Mouse (Mus musculus) MEL (cell line): ENCODE measurements at regions not wholly inside any gene's neighbourhood (a gene's known extent, or its start where the extent isn't known, plus 50 kb on each side); places are given as distances from the start of the nearest gene placed in this dataset.

Experiments
- DNase-seq: peaks from one replicate; pipeline ENCODE4 v3.0.0; 2011; ENCODE audit warnings: low read depth, low spot score
- H3K27ac ChIP-seq: 2 replicates; pipeline ENCODE4 v1.5.1; 2012; ENCODE audit warnings: low read depth, mild to moderate bottlenecking, control low read depth, low read length, moderate library complexity; ENCODE audit not compliant: control insufficient read depth
- H3K27me3 ChIP-seq, 2 experiments: fragments of 150-350 bp in 1 of 2; sonication (generic) in 1 of 2; 2 replicates each; pipeline ENCODE4 v1.6.1; 2012; ENCODE audit warnings: low read length in 2 of 2, mild to moderate bottlenecking in 2 of 2, improper control_type of control experiment in 1 of 2, moderate library complexity in 1 of 2; ENCODE audit not compliant: insufficient read depth in 2 of 2, control insufficient read depth in 1 of 2
- H3K36me3 ChIP-seq, 2 experiments: 2 replicates each; pipeline ENCODE4 v1.6.1; 2012 to 2014; ENCODE audit warnings: low read length in 2 of 2, improper control_type of control experiment in 1 of 2, inconsistent platforms in 1 of 2, mild to moderate bottlenecking in 1 of 2; ENCODE audit not compliant: insufficient read depth in 2 of 2, control insufficient read depth in 1 of 2
- H3K4me1 ChIP-seq, 2 experiments: fragments of 150-350 bp in 1 of 2; sonication (generic) in 1 of 2; 2 replicates each; pipeline ENCODE4 v1.6.1; 2012; ENCODE audit warnings: low read length in 2 of 2, improper control_type of control experiment in 1 of 2, mild to moderate bottlenecking in 1 of 2; ENCODE audit not compliant: insufficient read depth in 2 of 2, control insufficient read depth in 1 of 2
- H3K4me3 ChIP-seq, 2 experiments: fragments of 150-350 bp in 1 of 2; sonication (generic) in 1 of 2; 2 replicates each; pipeline ENCODE4 v1.5.1; 2012; ENCODE audit warnings: low read depth in 2 of 2, low read length in 2 of 2, mild to moderate bottlenecking in 2 of 2, moderate library complexity in 2 of 2, control low read depth in 1 of 2, improper control_type of control experiment in 1 of 2; ENCODE audit not compliant: control insufficient read depth in 1 of 2, insufficient read depth in 1 of 2
- H3K79me2 ChIP-seq: 2 replicates; pipeline ENCODE4 v1.6.1; 2012; ENCODE audit warnings: mild to moderate bottlenecking, low read length, moderate library complexity; ENCODE audit not compliant: control insufficient read depth, poor library complexity, insufficient read depth
- H3K9ac ChIP-seq: 2 replicates; pipeline ENCODE4 v1.6.1; 2012; ENCODE audit warnings: low read depth, mild to moderate bottlenecking, control low read depth, low read length, moderate library complexity; ENCODE audit not compliant: control insufficient read depth, poor library complexity, severe bottlenecking
- H3K9me3 ChIP-seq: fragments of 150-350 bp; sonication (generic); replicated peaks from 2 replicates; pipeline ENCODE4 v1.6.1; 2012; ENCODE audit warnings: mild to moderate bottlenecking, low read length, improper control_type of control experiment, moderate library complexity; ENCODE audit not compliant: insufficient read depth
- CHD2 ChIP-seq: IDR thresholded peaks from 2 replicates; pipeline ENCODE4 v1.6.1; 2011; ENCODE audit warnings: low read length, improper control_type of control experiment
- E2F4 ChIP-seq: IDR thresholded peaks from 2 replicates; pipeline ENCODE4 v1.6.1; 2011; ENCODE audit warnings: low read depth, low read length, improper control_type of control experiment, borderline replicate concordance
- ETS1 ChIP-seq: IDR thresholded peaks from 2 replicates; pipeline ENCODE4 v1.6.1; 2012; ENCODE audit warnings: low read depth, mild to moderate bottlenecking, inconsistent platforms, low read length, improper control_type of control experiment, moderate library complexity
- GABPA ChIP-seq: IDR thresholded peaks from 2 replicates; pipeline ENCODE4 v1.6.1; 2012; ENCODE audit warnings: low read depth, mild to moderate bottlenecking, inconsistent platforms, low read length, improper control_type of control experiment, moderate library complexity
- GATA1 ChIP-seq: IDR thresholded peaks from 2 replicates; pipeline ENCODE4 v1.6.1; 2011; ENCODE audit warnings: low read depth, low read length, improper control_type of control experiment
- HCFC1 ChIP-seq: IDR thresholded peaks from 2 replicates; pipeline ENCODE4 v1.6.1; 2012; ENCODE audit warnings: low read depth, mild to moderate bottlenecking, inconsistent platforms, low read length, improper control_type of control experiment, moderate library complexity
- JUND ChIP-seq: IDR thresholded peaks from 2 replicates; pipeline ENCODE4 v1.6.1; 2011; ENCODE audit warnings: low read depth, mild to moderate bottlenecking, improper control_type of control experiment, low read length
- KAT2A ChIP-seq: conservative IDR thresholded peaks from 2 replicates; pipeline ENCODE4 v1.6.1; 2012; ENCODE audit warnings: low read depth, low read length, improper control_type of control experiment, inconsistent platforms
- MAZ ChIP-seq: IDR thresholded peaks from 2 replicates; pipeline ENCODE4 v1.6.1; 2012; ENCODE audit warnings: low read depth, mild to moderate bottlenecking, inconsistent platforms, low read length, improper control_type of control experiment
- MEF2A ChIP-seq: IDR thresholded peaks from 2 replicates; pipeline ENCODE4 v1.6.1; 2014; ENCODE audit warnings: low read depth, mild to moderate bottlenecking, inconsistent platforms, low read length, improper control_type of control experiment; ENCODE audit not compliant: poor library complexity, insufficient replicate concordance, severe bottlenecking; ENCODE audit errors: extremely low read depth
- MYC ChIP-seq: IDR thresholded peaks from 2 replicates; pipeline ENCODE4 v1.6.1; 2011; ENCODE audit warnings: low read depth, mild to moderate bottlenecking, low read length, improper control_type of control experiment, moderate library complexity
- NELFE ChIP-seq: IDR thresholded peaks from 2 replicates; pipeline ENCODE4 v1.6.1; 2011; ENCODE audit warnings: low read depth, low read length, improper control_type of control experiment
- POLR2A ChIP-seq, 2 experiments: IDR thresholded peaks; 2 replicates each; pipeline ENCODE4 v1.6.1; 2011 to 2012; ENCODE audit warnings: low read length in 2 of 2, mild to moderate bottlenecking in 2 of 2, control low read depth in 1 of 2, improper control_type of control experiment in 1 of 2, low read depth in 1 of 2, moderate library complexity in 1 of 2; ENCODE audit not compliant: control insufficient read depth in 1 of 2, insufficient read depth in 1 of 2, poor library complexity in 1 of 2
- POLR2AphosphoS5 ChIP-seq: IDR thresholded peaks from 2 replicates; pipeline ENCODE4 v1.6.1; 2012; ENCODE audit warnings: low read depth, borderline replicate concordance, mild to moderate bottlenecking, inconsistent platforms, low read length, moderate library complexity, mixed read lengths
- RAD21 ChIP-seq: IDR thresholded peaks from 2 replicates; pipeline ENCODE4 v1.6.1; 2011; ENCODE audit warnings: mild to moderate bottlenecking, low read depth, low read length, improper control_type of control experiment
- RCOR1 ChIP-seq: IDR thresholded peaks from 2 replicates; pipeline ENCODE4 v1.6.1; 2012; ENCODE audit warnings: low read depth, mild to moderate bottlenecking, inconsistent platforms, low read length, improper control_type of control experiment
- TAL1 ChIP-seq: IDR thresholded peaks from 2 replicates; pipeline ENCODE4 v1.6.1; 2012; ENCODE audit warnings: mild to moderate bottlenecking, inconsistent platforms, low read length, moderate library complexity, mixed read lengths
- UBTF ChIP-seq: IDR thresholded peaks from 2 replicates; pipeline ENCODE4 v1.6.1; 2012; ENCODE audit warnings: low read depth, mild to moderate bottlenecking, inconsistent platforms, low read length, improper control_type of control experiment, moderate library complexity, borderline replicate concordance; ENCODE audit not compliant: insufficient read depth
- USF1 ChIP-seq: IDR thresholded peaks from 2 replicates; pipeline ENCODE4 v1.6.1; 2014; ENCODE audit warnings: low read depth, mild to moderate bottlenecking, inconsistent platforms, low read length, improper control_type of control experiment, moderate library complexity
- ZC3H11A ChIP-seq: IDR thresholded peaks from 2 replicates; pipeline ENCODE4 v1.6.1; 2012; ENCODE audit warnings: low read depth, mild to moderate bottlenecking, inconsistent platforms, low read length, improper control_type of control experiment
- ZNF384 ChIP-seq: IDR thresholded peaks from 2 replicates; pipeline ENCODE4 v1.6.1; 2012; ENCODE audit warnings: low read depth, mild to moderate bottlenecking, inconsistent platforms, low read length, improper control_type of control experiment

DNA sequence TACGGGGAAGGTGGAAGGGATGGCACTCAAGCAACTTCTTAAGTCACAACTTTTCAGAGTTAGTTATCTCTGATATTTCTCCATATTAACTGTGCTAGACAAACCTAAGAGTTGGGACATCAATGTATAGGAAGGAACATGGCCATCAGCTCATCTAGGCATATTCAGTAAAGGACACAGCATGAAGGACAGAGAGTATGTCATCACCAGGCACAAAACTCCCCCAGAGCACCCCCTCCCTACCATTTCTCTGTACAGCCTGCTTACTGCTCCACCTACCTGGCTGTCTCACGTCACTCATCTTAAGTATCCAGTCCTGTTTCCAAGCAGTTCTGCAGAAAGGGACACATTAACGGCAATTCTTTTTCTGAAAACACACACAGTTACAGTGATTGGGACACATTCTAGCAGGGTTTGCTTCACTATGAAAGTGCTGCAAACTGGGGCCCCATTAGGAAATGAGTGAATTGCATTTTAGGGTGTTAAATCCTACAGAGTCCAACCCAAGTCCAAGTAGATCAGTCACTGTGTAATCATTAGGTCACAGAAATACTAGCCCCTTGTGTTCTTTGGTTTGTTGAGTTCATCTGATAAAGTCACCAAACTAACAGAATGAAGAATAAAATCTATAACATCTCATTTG lies 180.7 kb upstream of the Thbs1 start:
- Histone ChIP-seq H3K9ac (no peak overlapping the region), H3K27me3 (no peaks in the 10 kb centered on the region), H3K9me3 (no peaks in the 10 kb centered on the region), H3K36me3 (no peaks in the 10 kb centered on the region), H3K79me2 (no peaks in the 10 kb centered on the region), H3K4me1 (no peaks in the 10 kb centered on the region), H3K27ac (no peak overlapping the region), H3K4me3 (no peak overlapping the region)
- TF ChIP-seq POLR2A (IDR thresholded peaks at IDR 0.05; ENCODE audit: control insufficient read depth in 1 of 2, insufficient read depth in 1 of 2, low read depth in 1 of 2, low read length in 2 of 2, poor library complexity in 1 of 2) (no peak), ZNF384 (no peak), E2F4 (no peak), POLR2AphosphoS5 (no peak), CHD2 (no peak), KAT2A (no peak), MEF2A (no peak), RCOR1 (no peak), ETS1 (no peak), MAZ (no peak), NELFE (no peak), ZC3H11A (no peak), GATA1 (no peak), GABPA (no peak)
- no peak for DNase-seq

DNA sequence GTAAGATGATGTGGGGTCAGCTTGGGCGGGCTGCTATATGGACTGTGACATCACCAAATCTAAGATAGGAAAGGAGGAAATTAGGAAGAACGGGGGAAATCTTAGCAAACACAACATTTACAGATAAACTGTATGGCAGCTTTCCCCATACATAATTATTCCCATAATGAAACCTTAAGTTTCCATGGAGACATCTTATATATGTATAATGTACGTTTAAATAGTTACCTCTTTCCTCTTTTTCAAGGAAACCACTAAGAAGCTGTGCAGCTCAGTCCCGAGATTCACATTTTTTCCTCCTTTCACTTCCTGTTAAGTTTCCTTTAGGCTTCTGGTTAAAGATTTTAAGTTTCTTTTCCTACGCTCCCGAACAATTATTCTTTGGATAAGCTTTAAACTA lies 175.1 kb upstream of the Thbs1 start:
- no peaks in the 10 kb centered on the region for H3K36me3 ChIP-seq
- TF ChIP-seq RCOR1 (no peak), JUND (no peak), E2F4 (no peak), NELFE (no peak), UBTF (no peak), TAL1 (no peak), ETS1 (no peak), HCFC1 (no peak), RAD21 (no peak), MYC (no peak), USF1 (no peak), GABPA (no peak), POLR2AphosphoS5 (no peak)
- TF ChIP-seq, all 39 proteins: peak for 0
- H3K27me3 ChIP-seq: no peaks in the 10 kb centered on the region
- no peaks in the 10 kb centered on the region for H3K4me1 ChIP-seq
- no peak overlapping the region for H3K9ac ChIP-seq
- H3K4me3 ChIP-seq: no peak overlapping the region
- no peak overlapping the region for H3K27ac ChIP-seq
- no peaks in the 10 kb centered on the region for H3K9me3 ChIP-seq
- DNase-seq: no peak
- no peaks in the 10 kb centered on the region for H3K79me2 ChIP-seq
